Mouse (Mus musculus): ENCODE results near the gene Wdr93. TPM values are rescaled to one million over a fixed set of nuclear protein-coding genes. Genes with fewer than 3 reads are reported as not detected.

Wdr93 gene
- polyA plus RNA-seq, 1 experiment, result not detected

DNA sequence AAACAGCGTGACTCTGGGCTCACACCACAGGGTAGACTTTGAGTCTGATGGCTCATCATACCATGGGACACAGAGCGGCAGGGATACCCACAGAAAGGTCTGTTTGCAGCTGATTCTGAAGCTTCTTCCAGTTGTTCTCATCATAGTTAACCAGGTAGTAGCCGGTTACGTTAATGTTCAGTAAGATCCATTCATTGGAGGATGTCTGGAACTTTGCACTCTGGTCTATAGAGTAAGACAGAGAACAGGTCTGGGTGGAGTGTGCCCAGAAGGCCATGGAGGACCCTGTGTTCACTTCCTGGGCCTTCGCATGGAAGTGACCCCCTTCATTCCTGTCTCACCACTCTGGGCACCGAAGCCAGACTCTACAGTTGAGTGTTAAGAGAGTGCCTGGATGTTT is 92.2 kb downstream of the Wdr93 start:
- 88% methylated on average over 6 of the region's 6 CpGs for WGBS
- TF ChIP-seq CTCF (IDR thresholded peaks at IDR 0.05; ENCODE audit: control insufficient read depth, insufficient read depth, low read length), result no peak
- no peak for TF ChIP-seq POLR2A (IDR thresholded peaks at IDR 0.05; ENCODE audit: borderline replicate concordance, control insufficient read depth, low read depth, low read length)
- Histone ChIP-seq H3K27ac (ENCODE audit: control insufficient read depth, insufficient read depth, low read depth, low read length, poor library complexity) (no peak overlapping the region), H3K4me1 (ENCODE audit: control insufficient read depth, insufficient read depth, low read length) (no peaks in the 10 kb centered on the region), H3K4me3 (replicated peaks; ENCODE audit: control insufficient read depth, low read depth, low read length) (no peak overlapping the region)

Other genes with a start within 250 kb of the Wdr93 start
- gene Rhcg, start 125.5 kb upstream of the Wdr93 start, polyA plus RNA-seq (2011; ENCODE audit: insufficient read depth, insufficient read length, low replicate concordance, missing spikeins), result not detected in 2 replicates
- gene Ticrr, start 83.0 kb upstream of the Wdr93 start, polyA plus RNA-seq (2011; ENCODE audit: insufficient read depth, insufficient read length, low replicate concordance, missing spikeins), result 6.0 and 13.8 TPM in 2 replicates
- gene Kif7, start 27.4 kb upstream of the Wdr93 start, polyA plus RNA-seq (2011; ENCODE audit: insufficient read depth, insufficient read length, low replicate concordance, missing spikeins), result 0.29 and 1.00 TPM in 2 replicates
- 2.3 TPM in 1 of 2 replicates, not detected in the other for gene Plin1, start 10.3 kb upstream of the Wdr93 start, polyA plus RNA-seq (2011; ENCODE audit: insufficient read depth, insufficient read length, low replicate concordance, missing spikeins)
- 3.4 and 4.9 TPM in 2 replicates for gene Pex11a, start within 50 bp of the Wdr93 start, polyA plus RNA-seq (2011; ENCODE audit: insufficient read depth, insufficient read length, low replicate concordance, missing spikeins)
- not detected in 2 replicates for gene Mesp1, start 50.6 kb downstream of the Wdr93 start, polyA plus RNA-seq (2011; ENCODE audit: insufficient read depth, insufficient read length, low replicate concordance, missing spikeins)
- not detected in 2 replicates for gene Mesp2, start 67.6 kb downstream of the Wdr93 start, polyA plus RNA-seq (2011; ENCODE audit: insufficient read depth, insufficient read length, low replicate concordance, missing spikeins)
- 1.0 and 1.2 TPM in 2 replicates for gene Anpep, start 117.9 kb downstream of the Wdr93 start, polyA plus RNA-seq (2011; ENCODE audit: insufficient read depth, insufficient read length, low replicate concordance, missing spikeins)
- gene Ap3s2, start 177.5 kb downstream of the Wdr93 start, polyA plus RNA-seq (2011; ENCODE audit: insufficient read depth, insufficient read length, low replicate concordance, missing spikeins), result 9.0 and 14.5 TPM in 2 replicates
- 0.84 and 2.4 TPM in 2 replicates for gene Arpin, start 192.2 kb downstream of the Wdr93 start, polyA plus RNA-seq (2011; ENCODE audit: insufficient read depth, insufficient read length, low replicate concordance, missing spikeins)

All from bone marrow, adult 2 months (tissue).